Mouse (Mus musculus) gastrocnemius, postnatal 10 days (tissue): ENCODE data around the gene Rcor2. TPM values are rescaled to one million over a fixed set of nuclear protein-coding genes. Genes with fewer than 3 reads are reported as not detected.

Experiments
- DNase-seq: peaks from one replicate; pipeline ENCODE4 v3.0.0; 2021; ENCODE audit warnings: mixed read lengths
- total RNA-seq, 2 experiments: library from RNA; stranded (reverse); gene quantifications; 2 replicates each; pipeline ENCODE4 v1.2.3; 2021

The Rcor2 gene
- total RNA-seq, 2 experiments from 2014 or later = 8.2 to 9.1 TPM

DNA sequence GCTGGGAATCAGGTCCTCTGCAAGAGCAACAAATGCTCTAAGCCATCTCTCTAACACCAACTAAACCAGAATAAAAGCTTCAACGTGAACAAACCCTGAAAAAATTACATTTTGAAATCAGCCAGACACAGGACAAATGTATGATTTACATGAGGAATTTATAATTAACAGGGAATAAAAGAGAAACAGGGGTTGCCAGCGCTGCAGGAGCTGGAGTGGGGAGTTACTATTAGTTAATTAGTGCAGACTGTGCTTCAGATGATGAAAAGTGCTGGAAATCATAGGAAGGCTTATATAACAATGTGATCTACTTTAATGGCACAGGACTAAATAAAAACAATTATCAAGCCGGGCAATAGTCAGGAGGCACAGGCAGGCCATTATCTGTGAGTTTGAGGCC lies 54.3 kb downstream of the Rcor2 start:
- DNase-seq = no peak

Other genes starting within 250 kb of the Rcor2 start
- 1 to 10 TPM; 1.7 to 4.9 TPM for gene Fermt3, start 247.9 kb upstream of the Rcor2 start, total RNA-seq
- gene Stip1, start 227.4 kb upstream of the Rcor2 start, total RNA-seq = 100 to 1,000 TPM in 1 of 2 experiments, 10 to 100 TPM in 1; 98.2 to 100 TPM
- 100 to 1,000 TPM; 201 to 216 TPM for gene Macrod1, start 210.5 kb upstream of the Rcor2 start, total RNA-seq
- under 1 TPM; 0.61 to 0.99 TPM for gene Flrt1, start 161.6 kb upstream of the Rcor2 start, total RNA-seq
- 10 to 100 TPM; 63.2 to 67.3 TPM for gene Otub1, start 61.0 kb upstream of the Rcor2 start, total RNA-seq
- gene Cox8a, start 49.7 kb upstream of the Rcor2 start, total RNA-seq = 100 to 1,000 TPM; 275 to 315 TPM
- 10 to 100 TPM; 12.5 to 15.9 TPM for gene Naa40, start 26.1 kb upstream of the Rcor2 start, total RNA-seq
- 10 to 100 TPM; 38.2 to 45.8 TPM for gene Mark2, start 74.5 kb downstream of the Rcor2 start, total RNA-seq
- 10 to 100 TPM; 11.8 to 17.2 TPM for gene Spindoc, start 115.7 kb downstream of the Rcor2 start, total RNA-seq
- 10 to 100 TPM; 14.6 to 22.1 TPM for gene 2700081O15Rik, start 150.3 kb downstream of the Rcor2 start, total RNA-seq
- gene Rtn3, start 216.0 kb downstream of the Rcor2 start, total RNA-seq = 10 to 100 TPM; 50.5 to 55.1 TPM
- 10 to 100 TPM; 22.8 to 27.5 TPM for gene Atl3, start 226.7 kb downstream of the Rcor2 start, total RNA-seq